Mouse (Mus musculus) testis, adult 10 weeks (tissue): ENCODE data around the gene Spem1. TPM values are rescaled to one million over a fixed set of nuclear protein-coding genes. Genes with fewer than 3 reads are reported as not detected.

Source experiments
- polyA plus RNA-seq: library from polyadenylated mRNA; stranded (reverse); fragments of 350-450 nt; fragmentation: Illumina TruSeq; extraction: RNeasy Lipid Tissue Mini Kit (QIAGEN cat#74804); gene quantifications from one replicate; pipeline ENCODE4 v1.2.3, GENCODE M21; 2014; ENCODE audit warnings: low read depth, low replicate concordance

Spem1 gene
- polyA plus RNA-seq = 145 TPM

DNA sequence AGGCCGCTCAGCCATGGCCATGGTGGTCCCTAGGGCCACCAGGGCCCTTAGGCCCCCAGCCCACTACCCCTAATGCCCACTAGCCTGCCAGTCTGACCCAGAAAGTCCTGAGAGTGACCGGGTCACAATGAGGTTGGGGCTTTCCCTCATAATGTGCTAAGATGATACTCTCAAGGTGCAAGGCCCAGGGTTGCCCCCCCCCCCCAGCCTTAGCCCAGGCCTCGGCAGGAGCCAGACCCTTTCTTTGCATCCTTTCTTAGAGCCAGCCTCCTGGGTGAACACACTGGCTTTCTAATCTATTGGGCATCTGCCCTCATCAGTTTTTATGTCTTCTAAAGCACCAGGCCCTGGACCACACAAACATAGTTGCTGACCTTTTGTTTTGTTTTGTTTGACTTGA, at the start of gene Spem1:
Spem1 (minus strand) TSS at position 101 of the 400 bp plus-strand sequence.

GRCm38 (mm10) chr11:69858113-69858998, 36.4 kb upstream of the Spem1 start, which contains the start of gene Tnk1:
TSS of gene Tnk1 (minus strand) at chr11:69858730.

DNA sequence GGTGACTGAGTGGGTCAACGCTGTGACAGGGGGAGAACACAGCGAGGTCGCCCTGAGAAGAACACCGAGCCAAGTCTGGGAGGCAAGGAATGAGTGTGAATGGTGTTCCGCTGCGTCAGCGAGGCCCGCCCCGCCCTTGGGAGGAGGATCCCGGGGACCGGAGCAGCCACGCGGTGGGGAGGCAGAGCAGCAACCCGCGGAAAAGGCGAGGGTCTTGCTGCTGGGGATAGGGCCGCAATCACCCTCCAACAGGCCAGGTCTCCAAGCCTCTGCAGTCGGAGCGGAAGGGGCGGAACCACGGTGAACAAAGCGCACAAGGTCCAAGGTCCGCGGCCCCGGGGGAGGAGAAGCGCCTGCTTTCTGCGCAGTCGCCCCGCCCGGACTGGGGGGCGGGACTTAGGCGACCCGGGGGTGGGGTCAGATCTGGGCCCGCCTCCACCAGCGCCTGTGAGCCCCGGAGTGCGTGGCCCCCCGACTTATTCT, 24.3 kb upstream of the Spem1 start, which contains the start of gene Plscr3:
Plscr3 (plus strand) TSS at position 179 of the 483 bp plus-strand sequence.

GRCm38 (mm10) chr11:69837952-69838713, 16.2 kb upstream of the Spem1 start, which contains the start of gene Tmem256:
TSS of gene Tmem256 (plus strand) at chr11:69838514.

DNA sequence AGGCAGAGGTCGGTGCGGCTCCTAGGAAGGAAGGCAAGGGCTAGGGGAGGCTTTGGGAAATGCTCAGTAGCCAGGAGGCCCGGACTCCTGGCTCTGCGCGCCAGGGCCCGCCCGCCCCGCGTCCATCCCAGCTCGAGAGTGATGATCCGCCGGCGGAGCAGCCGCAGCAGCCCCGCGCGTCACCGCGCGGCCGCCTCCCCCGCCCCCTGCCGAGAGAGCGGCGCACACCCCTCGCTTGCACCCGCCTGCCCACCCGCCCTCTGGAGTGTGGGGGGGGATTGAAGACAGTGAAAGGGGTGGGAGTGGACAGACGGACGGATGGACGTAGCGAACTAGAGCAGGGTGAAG, 15.6 kb upstream of the Spem1 start, which contains the start of gene Nlgn2:
Nlgn2 (minus strand) TSS at position 181 of the 348 bp plus-strand sequence.

DNA sequence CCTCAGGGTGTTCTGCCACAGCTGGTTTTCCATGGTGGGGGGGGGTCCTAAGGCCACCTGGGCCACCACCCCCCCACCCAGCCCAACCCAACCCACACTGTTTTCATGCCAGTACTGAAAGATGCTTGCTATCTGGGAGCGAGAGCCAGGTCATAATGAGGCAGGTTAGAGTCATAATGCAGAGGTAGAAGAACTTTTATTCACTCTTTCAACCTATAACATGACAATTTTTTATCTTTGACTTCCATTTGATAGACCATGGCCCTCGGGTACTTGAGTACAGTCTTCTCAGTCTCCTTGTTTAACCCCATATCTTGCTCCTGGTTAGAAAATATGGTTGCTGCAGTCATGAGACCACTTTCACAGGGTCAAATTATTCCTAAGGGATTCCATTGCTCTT, 3.6 kb downstream of the Spem1 start, which contains the start of gene Spem2:
Spem2 (minus strand) TSS at position 101 of the 400 bp plus-strand sequence.

DNA sequence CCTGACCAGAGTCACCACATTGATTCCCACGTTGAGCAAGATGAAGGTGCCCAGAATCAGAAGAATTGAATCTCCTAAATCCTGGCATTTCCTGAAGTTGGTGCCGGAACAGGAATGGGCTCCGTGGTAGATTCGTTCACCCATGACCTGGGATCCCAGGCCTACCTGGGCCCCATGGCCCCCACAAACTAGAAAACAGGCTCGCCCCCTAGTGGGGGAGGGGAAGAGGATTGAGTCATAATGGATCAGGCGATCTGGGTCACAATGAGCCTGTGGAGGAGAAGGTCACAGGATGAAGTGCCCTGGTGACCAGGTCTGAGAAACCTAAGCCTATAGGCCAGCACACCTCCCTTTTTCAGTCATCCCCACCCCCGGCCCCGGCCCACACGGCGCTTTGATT, 6.8 kb downstream of the Spem1 start, which contains the start of gene Gm39566:
Gm39566 (minus strand) TSS at position 144 of the 400 bp plus-strand sequence.

DNA sequence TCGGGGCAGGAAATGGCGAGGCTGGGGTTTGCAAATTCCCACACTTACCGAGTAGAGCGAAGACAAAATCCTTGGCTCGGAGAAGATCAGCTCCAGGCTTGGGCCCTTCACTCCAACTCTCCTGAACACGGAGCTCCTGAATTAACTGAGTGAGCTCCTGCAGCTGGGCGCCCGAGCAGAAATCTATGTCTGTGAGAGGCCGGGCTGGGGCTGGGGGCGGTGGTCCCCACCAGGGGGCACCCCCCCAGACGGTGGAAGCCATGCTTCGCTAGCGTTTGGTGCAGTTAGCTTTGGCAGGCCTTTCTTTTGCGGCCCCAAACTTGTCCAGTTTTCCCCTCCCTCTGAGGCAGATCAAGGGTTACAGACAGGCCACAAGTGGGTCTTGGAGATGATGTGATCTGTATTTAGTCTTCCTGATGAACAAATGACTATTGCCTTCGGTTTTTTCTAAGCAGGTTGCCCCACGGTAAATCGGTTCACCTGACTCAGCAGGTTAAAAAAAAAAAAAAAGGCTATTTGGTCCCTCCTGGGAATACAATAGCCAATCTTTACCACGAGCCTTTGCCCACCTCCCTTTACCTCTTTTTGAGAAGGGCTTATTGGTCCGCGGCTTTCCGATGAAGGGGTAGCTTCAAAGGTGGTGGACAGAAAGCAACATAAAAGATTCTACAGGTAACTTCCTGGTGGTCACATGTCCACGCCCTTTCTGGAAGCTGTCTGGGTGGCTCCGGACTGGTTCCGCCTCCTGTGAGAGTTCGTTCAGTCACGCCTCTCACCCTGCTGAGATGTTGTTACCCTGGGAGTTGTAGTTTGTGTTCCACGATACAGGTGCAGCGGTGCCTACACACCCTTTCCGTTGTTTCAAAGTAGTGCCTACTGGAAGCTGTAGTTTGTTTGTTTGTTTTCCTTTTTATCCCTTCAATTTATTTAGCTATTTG, 16.7 kb downstream of the Spem1 start, which contains the start of gene Tmem102:
Tmem102 (minus strand) TSS at position 653 of the 938 bp plus-strand sequence.

DNA sequence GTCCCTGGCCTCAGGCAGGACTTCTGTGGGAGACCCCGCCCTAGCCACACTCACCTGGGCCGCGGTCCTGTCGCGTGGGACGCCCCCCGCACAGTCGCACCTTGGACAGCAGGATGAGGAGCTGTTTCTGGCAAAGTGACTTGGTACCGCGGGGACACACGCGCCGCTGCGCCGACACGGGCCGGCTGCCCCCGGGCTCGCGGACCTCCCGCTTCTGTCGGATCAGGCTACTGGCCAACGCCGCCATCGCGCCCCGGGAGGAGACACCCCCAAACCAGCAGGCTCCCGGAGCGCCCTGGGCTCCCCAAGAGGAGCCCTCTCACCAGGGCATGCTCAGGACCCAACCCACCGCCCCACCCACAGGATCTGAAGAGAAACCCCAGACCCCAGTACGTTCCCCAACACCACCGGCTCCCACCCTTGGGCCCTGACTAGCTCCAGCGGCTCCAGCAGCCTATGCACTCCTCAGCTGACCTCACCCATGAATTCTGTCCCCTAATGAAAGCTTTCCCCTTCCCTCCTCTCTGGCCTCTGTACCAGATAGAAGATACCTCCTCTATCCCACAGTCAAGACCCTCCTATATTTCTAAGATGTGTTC, 20.5 kb downstream of the Spem1 start, which contains the start of gene Fgf11:
Fgf11 (minus strand) TSS at position 479 of the 599 bp plus-strand sequence.

DNA sequence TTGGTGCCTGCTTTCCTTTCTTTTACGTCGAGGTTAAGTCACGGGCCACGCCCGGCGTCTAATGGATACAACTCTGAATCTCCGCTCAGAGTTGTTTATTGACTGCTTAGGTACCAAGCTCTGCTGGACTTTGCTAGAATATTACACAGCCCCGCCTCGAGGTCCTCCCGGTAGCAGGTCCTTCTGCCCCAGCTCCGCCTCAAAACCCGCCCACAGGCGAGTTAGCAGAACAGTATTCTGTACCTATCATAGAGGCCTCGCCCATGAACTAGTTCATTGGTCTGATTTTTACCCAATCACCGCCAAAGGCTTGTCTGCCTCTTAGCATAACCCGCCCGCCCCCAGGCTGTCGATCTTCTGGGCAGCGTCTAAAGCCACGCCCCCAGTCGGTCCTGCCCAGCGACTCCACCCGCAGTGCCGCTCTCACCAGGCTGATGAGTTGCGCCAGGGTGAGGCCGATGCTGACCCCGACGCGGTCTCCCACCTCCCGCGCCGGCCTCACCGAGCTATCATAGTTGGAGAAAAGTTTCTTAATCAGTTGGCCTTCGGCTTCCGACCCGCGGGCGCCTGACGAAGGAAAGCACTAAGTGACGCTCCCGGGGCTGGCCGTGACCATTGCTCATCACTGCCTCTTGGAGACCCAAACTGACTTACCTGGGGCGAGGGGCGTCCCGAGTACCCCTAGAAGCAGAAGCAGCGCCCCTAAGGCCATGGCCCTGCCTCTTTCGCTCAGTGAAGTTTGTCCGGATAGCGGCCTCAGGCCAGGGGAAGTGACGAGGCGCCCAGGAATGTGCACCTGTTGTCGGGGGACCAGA, 26.6 kb downstream of the Spem1 start, which contains the start of gene Chrnb1:
Chrnb1 (minus strand) TSS at position 776 of the 815 bp plus-strand sequence.

Other genes with a start within 250 kb of the Spem1 start
- gene Wrap53, start 241.9 kb downstream of the Spem1 start, polyA plus RNA-seq = 1.1 TPM
- 2.5 TPM for gene Trp53, start 241.8 kb downstream of the Spem1 start, polyA plus RNA-seq
- 23.7 TPM for gene Atp1b2, start 216.2 kb downstream of the Spem1 start, polyA plus RNA-seq
- gene Shbg, start 204.3 kb downstream of the Spem1 start, polyA plus RNA-seq = 2.6 TPM
- 6.7 TPM for gene Sat2, start 200.2 kb downstream of the Spem1 start, polyA plus RNA-seq
- 16.0 TPM for gene Fxr2, start 189.2 kb downstream of the Spem1 start, polyA plus RNA-seq
- not detected for gene Sox15, start 166.9 kb downstream of the Spem1 start, polyA plus RNA-seq
- 8.7 TPM for gene Mpdu1, start 159.5 kb downstream of the Spem1 start, polyA plus RNA-seq
- 0.91 TPM for gene Cd68, start 156.0 kb downstream of the Spem1 start, polyA plus RNA-seq
- gene Eif4a1, start 149.8 kb downstream of the Spem1 start, polyA plus RNA-seq = 265 TPM
- 94.6 TPM for gene Senp3, start 140.1 kb downstream of the Spem1 start, polyA plus RNA-seq
- 3.8 TPM for gene Tnfsf13, start 136.4 kb downstream of the Spem1 start, polyA plus RNA-seq
- 0.20 TPM for gene Tnfsf12, start 126.3 kb downstream of the Spem1 start, polyA plus RNA-seq
- 1.7 TPM for gene Tnfsfm13, start 126.1 kb downstream of the Spem1 start, polyA plus RNA-seq
- gene Polr2a, start 63.5 kb downstream of the Spem1 start, polyA plus RNA-seq = 43.5 TPM
- gene Slc35g3, start 60.2 kb downstream of the Spem1 start, polyA plus RNA-seq = 33.7 TPM
- gene Zbtb4, start 56.3 kb downstream of the Spem1 start, polyA plus RNA-seq = 3.6 TPM
- gene Chrnb1, start 26.2 kb downstream of the Spem1 start, polyA plus RNA-seq = 0.24 TPM
- 3.7 TPM for gene Fgf11, start 20.3 kb downstream of the Spem1 start, polyA plus RNA-seq
- not detected for gene Tmem102, start 16.6 kb downstream of the Spem1 start, polyA plus RNA-seq
- 131 TPM for gene Gm39566, start 6.9 kb downstream of the Spem1 start, polyA plus RNA-seq
- 15.9 TPM for gene Spem2, start 3.7 kb downstream of the Spem1 start, polyA plus RNA-seq
- 0.17 TPM for gene Nlgn2, start 15.6 kb upstream of the Spem1 start, polyA plus RNA-seq
- gene Tmem256, start 16.3 kb upstream of the Spem1 start, polyA plus RNA-seq = 4.6 TPM
- gene Plscr3, start 24.2 kb upstream of the Spem1 start, polyA plus RNA-seq = 0.28 TPM
- 0.07 TPM for gene Tnk1, start 36.5 kb upstream of the Spem1 start, polyA plus RNA-seq
- 8.3 TPM for gene Tmem95, start 55.8 kb upstream of the Spem1 start, polyA plus RNA-seq
- gene Kctd11, start 59.2 kb upstream of the Spem1 start, polyA plus RNA-seq = 0.22 TPM
- 1.7 TPM for gene Acap1, start 73.4 kb upstream of the Spem1 start, polyA plus RNA-seq
- gene 2810408A11Rik, start 78.8 kb upstream of the Spem1 start, polyA plus RNA-seq = 291 TPM
- gene Neurl4, start 78.9 kb upstream of the Spem1 start, polyA plus RNA-seq = 5.5 TPM
- 66.3 TPM for gene Gps2, start 91.7 kb upstream of the Spem1 start, polyA plus RNA-seq
- gene Eif5a, start 99.8 kb upstream of the Spem1 start, polyA plus RNA-seq = 247 TPM
- gene Ybx2, start 113.6 kb upstream of the Spem1 start, polyA plus RNA-seq = 1,705 TPM
- 0.07 TPM for gene Slc2a4, start 126.0 kb upstream of the Spem1 start, polyA plus RNA-seq
- 0.36 TPM for gene Cldn7, start 142.6 kb upstream of the Spem1 start, polyA plus RNA-seq
- 35.9 TPM for gene Ctdnep1, start 159.0 kb upstream of the Spem1 start, polyA plus RNA-seq
- gene Elp5, start 160.3 kb upstream of the Spem1 start, polyA plus RNA-seq = 70.4 TPM
- gene Gabarap, start 169.0 kb upstream of the Spem1 start, polyA plus RNA-seq = 586 TPM
- gene Phf23, start 173.6 kb upstream of the Spem1 start, polyA plus RNA-seq = 12.7 TPM
- 0.98 TPM for gene Dvl2, start 178.4 kb upstream of the Spem1 start, polyA plus RNA-seq
- 3.9 TPM for gene Acadvl, start 193.2 kb upstream of the Spem1 start, polyA plus RNA-seq
- gene Dlg4, start 194.8 kb upstream of the Spem1 start, polyA plus RNA-seq = 0.46 TPM
- not detected for gene Asgr1, start 231.9 kb upstream of the Spem1 start, polyA plus RNA-seq